Mouse (Mus musculus) gastrocnemius, postnatal 14 days (tissue): ENCODE results near the gene Cuedc2. TPM values are rescaled to one million over a fixed set of nuclear protein-coding genes. Genes with fewer than 3 reads are reported as not detected.

Experiments used
- DNase-seq: peaks from one replicate; pipeline ENCODE4 v3.0.0; 2021; ENCODE audit warnings: mixed read lengths
- intact Hi-C: fragments of 180-260 bp; cut with DNase I; formaldehyde crosslinking; loops from one replicate; pipeline ENCODE4 v1.15.1; 2025; ENCODE audit warnings: low total_unique reads
- long read RNA-seq, 2 experiments: library from polyadenylated mRNA; stranded (forward); transcript quantifications; one replicate each; pipeline ENCODE4 v2.0.0; 2021
- total RNA-seq, 2 experiments: library from RNA; stranded (reverse); gene quantifications; 2 replicates each; pipeline ENCODE4 v1.2.3; 2021

Cuedc2 gene
- 10 to 100 TPM; 68.7 to 79.0 TPM for total RNA-seq
- long read RNA-seq, experiment 1, transcript Cuedc2-203 (9 exons, 1,790 nt), result minor isoform, 19 of 89 reads
- long read RNA-seq, experiment 1, transcript Cuedc2-201 (9 exons, 1,833 nt), result major isoform, 36 of 89 reads
- long read RNA-seq, experiment 1, partial matches to known transcripts, result 4 of 89 reads
- long read RNA-seq, experiment 1, other reads (novel, unspliced or antisense), result 19 of 89 reads
- long read RNA-seq, experiment 2, transcript Cuedc2-201 (9 exons, 1,833 nt), result major isoform, 25 of 88 reads
- long read RNA-seq, experiment 2, transcript Cuedc2-211 (9 exons, 999 nt), result minor isoform, 5 of 88 reads
- long read RNA-seq, experiment 2, transcript Cuedc2-203 (9 exons, 1,790 nt), result minor isoform, 22 of 88 reads
- long read RNA-seq, experiment 2, partial matches to known transcripts, result 6 of 88 reads
- long read RNA-seq, experiment 2, other reads (novel, unspliced or antisense), result 26 of 88 reads

DNA sequence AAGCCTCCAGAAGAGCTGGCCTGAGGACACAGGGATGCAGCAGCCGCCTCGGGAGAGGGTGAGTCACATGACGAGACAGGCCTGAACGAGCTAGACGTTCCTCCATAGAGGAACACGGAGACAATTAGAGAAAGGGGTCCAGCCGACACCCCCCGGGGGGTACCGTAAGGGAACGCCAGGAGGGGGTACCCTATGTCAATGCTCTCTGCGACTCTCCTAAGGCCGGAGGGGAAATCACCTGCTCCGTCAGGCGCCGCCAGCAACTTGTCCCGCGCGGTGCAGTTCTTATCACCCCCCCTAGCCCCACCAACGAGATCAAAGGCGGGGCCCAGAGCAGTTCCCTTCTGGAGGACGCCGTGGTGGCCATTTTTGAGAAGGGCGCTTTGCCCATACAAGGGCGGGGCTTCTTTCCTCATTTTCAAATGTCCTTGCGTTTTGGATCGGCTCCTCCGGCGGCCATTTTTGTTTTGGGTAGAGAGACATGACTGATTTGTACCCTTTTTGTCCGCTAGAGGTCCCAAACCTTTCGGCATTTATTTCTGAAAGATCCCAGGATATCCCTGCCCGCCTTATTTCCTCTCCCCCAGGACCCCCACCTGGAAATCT lies at the start of gene Cuedc2:
Gene Cuedc2, minus strand, starts transcription at position 372 of the 606 bp plus-strand sequence.
- DNase-seq, result peak; percentile 94
- intact Hi-C loops, result loop anchor here (10.0 kb wide), 1 partner anchor 106 kb away; no protein-coding TSS in a partner anchor

- DNase-seq, result no peak
- intact Hi-C loops, result no loop called here
Observed at GRCm38 (mm10) chr19:46382275-46382674, 43.8 kb upstream of the Cuedc2 start.

- intact Hi-C loops, result no loop called here
- no peak for DNase-seq
Observed at GRCm38 (mm10) chr19:46375891-46376290, 37.4 kb upstream of the Cuedc2 start.

- DNase-seq, result no peak
- intact Hi-C loops, result no loop called here
Observed at GRCm38 (mm10) chr19:46375489-46375888, 37.0 kb upstream of the Cuedc2 start.

GRCm38 (mm10) chr19:46374477-46375088 lies 36.1 kb upstream of the Cuedc2 start:
- intact Hi-C loops, result no loop called here
- DNase-seq, result no peak

GRCm38 (mm10) chr19:46369204-46369603 lies 30.7 kb upstream of the Cuedc2 start:
- DNase-seq, result peak; percentile 68
- intact Hi-C loops, result no loop called here

DNA sequence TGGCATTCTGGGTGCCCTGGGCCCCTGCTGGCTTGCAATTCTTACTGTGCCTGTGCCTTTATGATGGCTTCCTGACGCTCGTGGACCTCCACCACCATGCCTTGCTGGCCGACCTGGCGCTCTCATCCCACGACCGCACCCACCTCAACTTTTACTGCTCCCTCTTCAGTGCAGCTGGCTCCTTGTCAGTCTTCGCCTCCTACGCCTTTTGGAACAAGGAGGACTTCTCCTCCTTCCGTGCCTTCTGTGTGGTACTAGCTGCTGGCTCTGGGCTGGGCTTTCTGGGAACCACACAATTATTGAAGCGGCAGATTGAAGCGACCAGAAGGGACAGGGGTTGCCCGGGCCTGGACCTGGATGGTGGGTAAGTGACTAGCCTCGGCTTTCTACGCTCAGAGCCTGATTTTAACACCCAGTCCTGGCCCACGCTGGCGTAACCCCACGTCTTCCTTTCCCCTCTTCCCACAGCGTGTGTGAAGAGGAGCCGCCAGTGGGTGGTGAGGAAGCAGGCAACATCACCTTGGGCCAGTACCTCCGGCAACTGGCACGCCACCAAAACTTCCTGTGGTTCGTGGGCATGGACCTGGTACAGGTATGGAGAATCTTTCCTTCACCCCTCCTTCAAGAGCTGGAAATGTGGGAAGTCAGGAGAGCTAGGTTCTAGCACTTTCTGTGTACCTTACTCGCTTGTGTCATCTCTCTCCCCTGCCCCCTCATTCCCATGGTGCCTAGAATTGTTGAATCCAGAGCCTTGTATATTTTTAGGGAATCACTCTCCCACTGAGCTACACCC lies 29.5 kb upstream of the Cuedc2 start:
- intact Hi-C loops, result no loop called here
- no peak for DNase-seq

DNA sequence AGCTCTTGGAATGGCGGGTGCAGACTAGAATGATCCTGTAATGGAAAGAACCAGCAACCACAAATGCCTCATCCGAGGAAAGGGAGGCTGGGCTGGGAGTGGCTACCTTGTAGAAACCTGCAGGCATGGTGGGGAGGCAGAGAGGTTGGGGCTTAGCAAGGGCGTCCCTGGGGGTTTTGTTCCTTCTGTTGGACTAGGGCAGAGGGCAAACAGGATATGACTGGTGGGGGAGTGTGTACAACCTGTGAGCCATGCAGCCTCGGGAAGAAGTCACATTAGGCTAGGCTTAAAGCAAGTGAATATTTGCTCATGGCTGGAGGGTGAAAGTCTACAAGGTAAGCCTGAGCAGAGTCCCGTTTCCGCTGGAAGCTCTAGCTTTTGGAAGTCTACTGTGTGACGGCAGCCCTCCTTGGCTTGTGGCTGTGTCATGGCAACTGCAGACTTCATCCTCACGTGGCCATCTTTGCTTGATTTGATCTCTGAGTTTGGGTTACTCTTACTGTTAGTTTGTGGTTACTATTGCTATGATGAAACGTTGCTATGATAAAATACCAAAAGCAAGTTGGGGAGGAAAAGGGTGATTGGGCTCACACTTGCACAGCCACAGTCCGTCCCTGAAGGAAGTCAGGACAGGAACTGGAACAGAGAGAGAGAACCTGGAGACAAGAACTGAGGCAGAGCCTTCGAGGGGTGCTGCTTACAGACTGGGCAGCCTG lies 24.9 kb upstream of the Cuedc2 start:
- intact Hi-C loops, result no loop called here
- DNase-seq, result no peak

- intact Hi-C loops, result no loop called here
- no peak for DNase-seq
Observed at GRCm38 (mm10) chr19:46362104-46362503, 23.6 kb upstream of the Cuedc2 start.

DNA sequence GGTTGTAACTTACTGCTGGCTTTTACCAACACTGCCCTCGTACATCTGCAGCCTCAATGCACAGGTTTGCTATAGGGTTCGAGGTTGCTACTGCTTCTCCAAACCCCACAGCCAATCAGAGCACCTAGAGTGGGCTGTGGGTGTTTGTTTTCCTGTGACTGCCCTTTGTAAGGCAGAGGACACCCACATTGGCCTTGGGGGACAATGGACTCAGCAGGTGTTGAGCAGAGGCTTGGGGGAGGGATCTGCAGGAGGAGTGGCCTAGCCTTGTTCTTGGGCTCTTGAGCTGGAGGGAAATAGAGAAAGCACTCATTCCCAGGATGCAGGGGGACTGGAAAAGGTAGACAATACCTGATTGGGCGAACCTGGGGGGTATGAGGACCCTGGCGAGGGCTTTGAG lies 19.9 kb upstream of the Cuedc2 start:
- DNase-seq, result no peak
- intact Hi-C loops, result no loop called here

DNA sequence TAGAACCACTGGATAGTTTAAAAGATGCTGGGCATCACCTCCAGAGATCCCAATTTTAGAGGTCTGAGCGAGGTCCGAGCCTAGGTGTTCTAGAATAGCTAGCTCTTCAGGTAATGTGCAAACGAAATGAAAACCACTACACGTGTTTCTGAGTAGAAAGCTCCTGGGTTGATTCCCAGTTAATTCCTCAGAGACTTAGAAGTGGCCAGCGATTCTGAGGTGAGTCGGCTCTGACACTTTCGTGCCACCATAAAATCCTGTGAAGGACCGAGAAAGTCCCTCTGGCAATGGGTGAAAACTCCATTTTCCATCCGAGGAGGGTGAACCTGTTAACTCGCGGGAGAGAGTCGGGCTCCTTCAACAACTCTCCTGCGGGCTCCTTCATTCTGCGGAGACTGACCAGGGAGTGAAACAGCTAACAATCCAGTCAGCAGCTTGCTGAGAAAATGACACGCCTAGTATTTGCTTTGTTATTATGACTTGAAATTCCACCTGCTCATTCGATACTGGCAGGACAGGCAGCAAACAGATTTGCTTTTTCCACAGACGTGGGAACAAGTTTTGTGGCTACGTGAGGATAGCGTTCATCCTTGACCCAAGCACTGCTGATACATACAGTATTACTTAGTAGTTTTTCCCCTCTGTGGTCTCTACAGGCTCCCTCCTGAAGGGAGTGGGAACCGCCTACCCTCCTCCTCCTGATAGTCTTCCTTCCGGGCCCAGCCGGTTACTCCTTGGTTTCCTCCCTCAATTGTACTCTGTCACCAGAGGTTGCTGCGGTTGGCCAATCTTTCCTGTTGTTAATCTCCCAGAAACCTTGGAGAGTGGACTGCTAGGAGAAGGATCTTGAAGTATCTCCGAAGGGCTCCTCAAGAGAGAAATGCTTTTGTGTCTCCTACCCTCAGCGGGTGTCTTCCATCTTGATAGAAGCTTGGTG lies 19.1 kb upstream of the Cuedc2 start:
- DNase-seq, result no peak
- intact Hi-C loops, result no loop called here

- intact Hi-C loops, result no loop called here
- DNase-seq, result peak; percentile 75
Observed at GRCm38 (mm10) chr19:46356701-46357138, 18.2 kb upstream of the Cuedc2 start.

DNA sequence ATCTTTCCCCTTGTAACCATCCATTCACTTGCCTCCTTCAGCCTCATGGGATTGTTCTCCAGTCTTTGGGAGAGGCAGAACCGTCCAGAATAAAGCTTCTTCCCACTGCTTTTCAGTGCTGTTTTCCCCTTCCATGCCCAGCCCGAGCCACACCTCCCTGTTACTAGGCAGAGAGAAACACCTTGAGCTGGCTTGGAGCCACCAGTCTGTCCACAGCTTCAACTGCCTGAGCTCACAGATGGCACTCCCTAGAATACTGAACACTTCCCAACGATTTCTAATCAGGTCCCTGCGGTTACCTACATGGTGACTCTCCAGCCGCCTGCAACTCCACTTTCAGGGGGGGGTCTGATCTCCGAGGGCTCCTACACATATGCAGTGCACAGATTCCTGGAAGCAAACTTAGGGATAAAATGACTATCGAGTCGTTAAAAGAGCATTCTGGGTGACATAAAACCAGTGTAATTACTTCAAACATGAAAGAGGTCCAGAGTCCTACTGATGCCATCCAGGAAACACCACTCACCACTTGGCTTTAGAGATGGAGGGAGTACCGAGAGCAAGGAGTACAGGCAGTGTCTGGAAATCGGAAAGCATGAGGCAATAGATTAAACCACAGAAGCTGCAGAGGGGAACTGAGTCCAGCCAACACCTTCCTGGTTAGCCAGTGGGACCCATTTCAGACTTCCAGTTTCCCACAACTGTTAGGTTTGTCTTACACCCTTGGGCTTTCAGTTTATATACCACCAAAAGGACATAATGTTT lies 11.8 kb upstream of the Cuedc2 start, which contains the start of gene 2310034G01Rik:
Gene 2310034G01Rik, minus strand, starts transcription at position 135 of the 765 bp plus-strand sequence.
- intact Hi-C loops, result no loop called here
- DNase-seq, result no peak

DNA sequence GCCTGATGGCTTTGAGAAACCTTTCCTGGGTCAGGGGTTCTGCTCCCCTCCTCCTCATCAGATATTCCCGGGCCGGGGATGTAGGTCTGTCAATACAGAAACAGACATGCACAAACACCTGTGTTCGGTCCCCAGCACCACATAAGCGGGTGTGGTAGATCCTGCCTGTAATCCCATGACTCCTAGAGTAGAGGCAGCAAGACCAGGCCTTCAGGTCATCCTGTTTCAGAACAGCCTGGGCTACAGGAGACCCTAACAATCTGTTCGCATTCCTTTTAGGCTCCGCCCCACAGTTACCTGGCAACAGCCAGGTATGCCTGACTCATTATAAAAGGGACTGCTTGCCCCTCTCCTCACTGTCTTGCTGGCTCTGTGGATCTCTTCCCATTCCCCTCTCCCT lies 11.0 kb upstream of the Cuedc2 start:
- intact Hi-C loops, result no loop called here

DNA sequence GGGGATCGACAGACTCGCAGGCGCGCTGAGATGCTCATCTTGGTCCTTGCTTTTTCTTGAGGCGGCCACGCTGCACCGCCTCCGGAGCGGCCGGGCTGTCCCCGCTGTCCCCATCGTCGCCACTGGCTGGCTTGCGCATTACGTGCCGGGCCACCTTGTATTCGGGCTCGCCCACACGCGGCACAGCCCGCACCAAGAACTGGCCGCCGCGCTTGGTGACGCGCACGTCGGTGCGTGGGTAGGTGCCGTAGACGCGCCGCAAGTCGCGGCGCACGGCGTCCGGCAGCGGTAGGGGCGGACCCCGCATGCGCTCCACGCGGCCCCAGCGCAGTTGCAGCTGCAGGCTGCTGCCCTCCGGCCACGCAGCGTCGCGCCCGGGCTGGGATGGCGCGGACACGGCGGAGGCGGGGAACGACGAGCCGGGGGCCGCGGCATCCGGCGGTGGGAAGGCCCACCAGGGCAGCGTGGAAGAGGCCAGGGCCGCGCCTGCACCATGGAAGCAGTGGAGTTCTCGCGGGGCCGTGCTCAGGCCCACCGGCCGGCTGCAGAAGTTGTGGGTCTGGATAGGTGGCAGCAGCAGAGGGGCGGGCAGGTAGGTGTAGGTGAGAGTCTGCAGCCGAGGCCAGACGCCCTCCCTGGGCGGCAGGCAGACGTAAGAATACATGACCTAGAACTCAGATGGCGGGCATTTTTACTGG lies 10.4 kb upstream of the Cuedc2 start:
- intact Hi-C loops, result no loop called here

More for the DNA sequence above, 11.0 kb upstream of the Cuedc2 start:
- no peak for DNase-seq

GRCm38 (mm10) chr19:46347936-46348668 lies 9.6 kb upstream of the Cuedc2 start:
- no peak for DNase-seq
- intact Hi-C loops, result no loop called here

More for the DNA sequence above, 10.4 kb upstream of the Cuedc2 start:
- peak; percentile 85 for DNase-seq
